Mouse (Mus musculus): ENCODE measurements around the gene H3f3a.

H3f3a gene

DNA sequence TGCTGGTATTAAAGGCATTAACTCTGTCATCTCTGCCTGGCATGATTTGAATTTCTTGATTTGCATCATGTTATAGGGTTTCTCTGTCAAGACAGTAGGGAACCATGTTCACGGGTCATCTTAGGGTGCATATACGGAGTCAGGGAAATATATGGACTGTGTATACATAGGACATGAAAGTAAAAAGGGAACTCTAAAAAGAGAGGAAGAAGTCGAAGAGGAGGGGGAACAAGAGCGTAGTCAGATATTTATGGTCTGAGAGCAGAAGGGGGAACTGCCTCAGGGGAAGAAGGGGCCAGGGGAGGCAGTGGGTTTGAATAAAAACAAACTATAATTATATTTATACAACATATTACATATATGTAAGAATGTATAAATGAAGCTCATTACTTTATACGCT lies 8.5 kb upstream of the H3f3a start:
- DNase-seq (ENCODE audit: low spot score), result no peak

DNA sequence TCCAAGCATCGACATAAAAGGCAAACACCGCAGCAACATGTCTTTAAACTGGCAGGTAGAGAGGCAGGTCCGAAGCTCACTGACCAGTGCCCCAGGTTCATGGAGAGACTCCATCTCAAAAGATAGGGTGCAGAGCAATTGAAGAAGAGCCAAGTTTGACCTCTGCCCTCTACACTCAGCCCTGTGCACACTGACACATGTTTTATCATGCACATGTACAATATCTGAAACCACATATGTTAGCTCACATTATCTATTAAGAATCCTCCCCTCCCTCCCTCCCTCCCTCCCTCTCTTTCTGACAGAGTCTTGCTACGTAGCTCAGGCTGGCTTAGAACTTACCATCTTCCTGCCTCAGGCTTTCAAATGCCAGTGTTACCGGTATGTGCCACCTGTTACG lies 7.4 kb upstream of the H3f3a start:
- no peak for DNase-seq (ENCODE audit: low spot score)

DNA sequence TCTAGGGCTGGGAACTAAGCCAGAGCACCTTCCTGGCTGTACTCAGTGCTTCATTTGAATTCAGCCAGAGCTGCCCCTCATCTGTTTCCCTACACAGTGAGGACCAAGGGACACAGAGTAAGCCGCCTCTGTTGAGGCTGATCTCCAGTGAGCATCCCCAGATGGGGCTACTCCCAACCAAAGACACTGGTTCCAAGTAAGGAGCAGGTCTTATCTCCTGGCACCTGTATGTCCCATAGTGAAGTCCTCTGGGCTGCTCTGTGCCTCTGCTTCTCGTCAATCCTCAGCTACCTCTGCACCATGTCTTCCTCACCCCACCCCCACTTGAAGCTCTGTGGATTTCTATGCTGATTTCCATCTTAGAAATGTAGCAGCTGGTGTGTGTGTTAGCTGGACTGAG lies 4.3 kb upstream of the H3f3a start:
- DNase-seq (ENCODE audit: low spot score), result no peak

DNA sequence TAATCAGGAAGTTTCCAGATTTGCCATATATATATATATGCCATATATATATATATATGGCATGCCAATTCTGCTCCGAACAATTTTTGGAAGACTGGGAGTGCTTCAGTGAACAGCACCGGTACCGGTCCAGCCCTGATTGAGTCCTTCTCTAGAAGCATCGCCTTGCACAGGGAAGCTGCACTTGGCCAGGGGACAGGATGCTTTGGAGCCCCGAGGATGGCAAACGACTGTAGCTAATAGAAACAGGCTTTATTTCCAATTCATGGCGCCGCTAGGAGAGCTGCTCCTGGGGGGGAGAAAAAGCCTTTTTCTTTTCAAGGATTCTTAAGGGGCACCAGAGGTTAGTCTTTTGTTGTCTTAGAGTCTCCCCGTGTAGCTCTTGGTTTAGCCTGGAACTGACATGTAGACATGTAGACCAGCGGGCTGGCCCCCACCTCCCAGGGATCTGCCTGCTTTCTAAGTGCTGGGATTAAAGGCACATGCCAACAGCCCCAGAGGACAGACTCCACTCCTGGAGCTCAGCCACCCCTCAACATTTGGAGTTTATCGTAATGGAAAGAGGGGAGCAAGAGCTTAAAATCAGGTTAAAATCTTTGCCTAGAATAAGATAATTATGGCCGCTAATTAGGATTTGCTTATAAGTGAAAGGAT lies 1.8 kb upstream of the H3f3a start:
- DNase-seq (ENCODE audit: low spot score), result no peak

DNA sequence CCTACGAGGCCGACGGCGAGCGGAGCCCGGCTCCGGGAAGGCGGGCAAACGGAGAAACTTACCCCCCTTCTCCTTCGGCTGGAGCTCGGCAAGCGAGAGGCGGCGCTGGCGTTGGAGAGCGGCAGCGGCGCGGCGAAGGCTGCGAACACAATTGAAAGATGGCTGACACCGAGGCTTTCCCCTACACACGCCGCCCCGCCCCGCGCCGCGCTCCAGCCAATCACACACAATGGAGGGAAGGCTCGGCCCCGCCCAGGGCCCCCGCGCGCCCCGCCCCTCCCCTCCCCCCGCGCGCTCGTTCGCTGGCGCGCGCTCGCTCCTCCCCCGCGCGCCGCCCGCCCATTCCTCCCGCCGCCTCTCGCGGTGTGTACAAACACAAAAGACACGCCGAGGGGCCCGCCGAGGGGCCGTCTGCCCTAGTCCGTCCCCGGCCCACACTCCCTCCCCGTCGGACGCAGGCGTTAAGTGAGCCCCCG lies 296 bp downstream of the H3f3a start:
- DNase-seq (ENCODE audit: low spot score), result peak; percentile 97

DNA sequence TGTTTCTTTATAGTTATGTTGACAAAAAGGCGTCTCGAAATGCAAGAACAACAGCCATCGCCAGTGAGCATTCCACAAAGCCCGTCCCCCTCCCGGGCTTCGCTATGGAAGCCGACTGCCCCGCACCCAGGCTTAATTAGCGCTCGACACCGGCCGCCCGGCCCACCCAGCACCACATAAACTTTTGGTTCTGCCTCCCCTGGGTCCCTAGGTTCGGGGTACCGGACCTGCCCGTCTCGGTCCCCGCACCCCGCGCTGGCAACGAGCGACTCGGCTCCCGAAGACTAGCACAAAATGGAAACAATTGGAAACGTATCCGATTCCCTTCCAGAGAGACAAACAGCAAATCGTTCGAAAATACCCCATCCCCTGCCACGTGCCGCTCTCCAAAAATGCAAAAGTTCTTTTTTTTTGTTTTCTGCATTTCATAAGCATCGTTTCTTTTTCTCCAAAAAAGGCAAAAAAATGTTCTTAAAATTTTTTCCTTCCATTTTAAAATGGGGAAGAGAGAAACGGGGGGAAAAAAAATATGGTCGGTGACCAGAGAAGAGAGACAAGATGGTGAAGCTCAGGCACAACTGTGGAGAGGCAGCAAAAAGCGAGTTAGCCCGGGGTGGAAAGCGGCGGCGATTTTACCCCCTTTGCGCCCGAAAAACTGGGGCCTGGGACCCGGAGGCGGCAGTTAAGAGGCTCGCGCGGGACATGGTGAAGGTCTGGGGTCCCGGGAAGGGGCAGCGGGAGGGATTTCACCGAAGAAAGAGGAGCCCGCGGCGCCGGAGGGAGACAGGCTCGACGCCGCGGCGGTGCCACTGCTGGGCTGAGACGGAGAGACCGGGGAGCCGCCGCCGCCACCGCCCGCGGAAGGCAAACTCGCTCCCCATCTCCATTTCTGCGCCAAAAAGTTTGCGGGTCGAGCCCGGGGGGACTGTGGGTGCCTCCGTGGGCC lies 1.0 kb downstream of the H3f3a start:
- peak; percentile 62 for DNase-seq (ENCODE audit: low spot score)

DNA sequence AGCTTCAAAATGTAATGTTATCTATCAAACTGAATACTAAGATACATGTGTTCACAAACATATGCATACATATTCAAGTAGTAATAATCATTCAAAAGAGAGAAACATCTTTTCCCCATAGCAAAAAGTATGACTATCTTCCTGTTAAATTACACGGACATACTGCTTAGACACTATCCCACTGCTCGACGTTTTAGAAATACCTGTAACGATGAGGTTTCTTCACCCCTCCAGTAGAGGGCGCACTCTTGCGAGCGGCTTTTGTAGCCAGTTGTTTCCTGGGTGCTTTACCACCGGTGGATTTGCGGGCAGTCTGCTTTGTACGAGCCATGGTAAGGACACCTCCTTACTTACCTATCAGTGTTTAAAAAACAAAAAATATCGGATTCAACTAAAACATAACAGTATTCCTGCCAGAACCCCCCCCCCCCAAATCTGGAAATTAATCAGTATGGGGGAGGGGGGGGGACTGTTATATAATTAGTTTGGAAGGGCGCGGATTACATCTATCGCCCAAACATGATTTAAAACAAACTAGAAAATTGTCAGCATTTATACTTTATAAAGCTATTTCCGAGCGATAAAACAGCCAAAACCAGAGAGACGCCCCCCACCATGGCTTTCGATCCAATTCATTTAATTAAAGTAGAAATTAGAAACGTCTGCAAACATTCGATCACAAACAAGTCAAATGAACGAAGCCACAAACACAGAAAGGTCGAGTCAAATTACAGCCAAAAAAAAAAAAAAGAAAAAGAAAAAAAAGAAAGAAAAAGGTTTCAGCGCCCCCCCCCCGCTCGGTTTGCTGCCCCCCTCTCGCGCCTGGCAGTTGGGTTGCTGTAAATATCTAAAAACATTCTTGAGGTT lies 1.9 kb downstream of the H3f3a start:
- DNase-seq (ENCODE audit: low spot score), result no peak

DNA sequence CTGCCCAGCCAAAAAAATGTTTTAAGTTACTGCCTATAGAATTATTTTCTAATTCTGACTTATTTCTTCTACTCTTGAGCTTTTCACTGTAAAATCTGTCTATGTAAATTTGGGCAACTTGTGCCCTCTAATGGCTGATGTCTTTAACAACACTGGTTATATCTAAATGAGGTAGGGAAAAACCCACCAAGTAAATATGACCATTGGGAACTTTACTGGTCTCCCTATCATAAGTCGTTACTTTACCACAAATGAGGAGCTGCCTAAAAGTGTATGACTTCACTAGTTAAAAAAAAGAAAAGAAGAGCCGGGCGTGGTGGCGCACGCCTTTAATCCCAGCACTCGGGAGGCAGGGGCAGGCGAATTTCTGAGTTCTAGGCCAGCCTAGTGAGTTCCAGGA lies 2.8 kb downstream of the H3f3a start:
- DNase-seq (ENCODE audit: low spot score), result no peak

DNA sequence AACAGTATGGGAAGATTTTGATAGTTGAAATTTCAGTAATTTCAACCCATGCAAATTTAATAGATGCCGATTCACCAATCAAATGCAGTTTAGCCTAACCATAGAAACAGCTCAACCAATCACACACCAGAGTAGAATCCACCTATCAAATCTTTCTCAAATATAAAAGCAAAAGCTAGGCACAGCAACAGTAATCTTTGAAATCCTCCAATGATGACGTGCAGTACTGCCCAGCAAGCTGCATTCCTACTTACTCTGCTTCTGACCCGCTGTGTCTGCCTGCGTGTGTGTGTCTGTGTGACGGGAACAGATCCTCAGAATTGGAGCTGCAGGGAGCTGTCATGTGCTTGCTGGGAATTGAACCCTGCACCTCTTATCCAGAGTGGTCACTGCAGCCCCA lies 4.9 kb downstream of the H3f3a start:
- no peak for DNase-seq (ENCODE audit: low spot score)

DNA sequence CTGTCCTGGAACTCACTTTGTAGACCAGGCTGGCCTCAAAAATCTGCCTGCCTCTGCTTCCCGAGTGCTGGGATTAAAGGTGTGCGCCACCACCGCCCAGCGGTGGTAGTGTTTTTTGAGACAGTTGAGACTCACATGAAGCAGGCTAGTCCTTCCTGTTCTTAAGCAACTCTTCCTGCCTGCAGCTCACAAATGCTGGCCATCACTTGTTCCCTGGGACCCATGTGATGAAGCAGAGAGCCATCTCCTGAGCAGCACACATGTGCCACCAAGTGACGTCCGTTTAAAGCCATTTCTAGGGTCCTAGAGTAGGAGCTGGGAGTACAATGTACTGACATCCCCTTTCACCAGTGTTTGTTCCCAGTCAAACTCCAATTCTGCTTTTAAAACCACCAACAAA lies 9.9 kb downstream of the H3f3a start:
- DNase-seq (ENCODE audit: low spot score), result no peak

DNA sequence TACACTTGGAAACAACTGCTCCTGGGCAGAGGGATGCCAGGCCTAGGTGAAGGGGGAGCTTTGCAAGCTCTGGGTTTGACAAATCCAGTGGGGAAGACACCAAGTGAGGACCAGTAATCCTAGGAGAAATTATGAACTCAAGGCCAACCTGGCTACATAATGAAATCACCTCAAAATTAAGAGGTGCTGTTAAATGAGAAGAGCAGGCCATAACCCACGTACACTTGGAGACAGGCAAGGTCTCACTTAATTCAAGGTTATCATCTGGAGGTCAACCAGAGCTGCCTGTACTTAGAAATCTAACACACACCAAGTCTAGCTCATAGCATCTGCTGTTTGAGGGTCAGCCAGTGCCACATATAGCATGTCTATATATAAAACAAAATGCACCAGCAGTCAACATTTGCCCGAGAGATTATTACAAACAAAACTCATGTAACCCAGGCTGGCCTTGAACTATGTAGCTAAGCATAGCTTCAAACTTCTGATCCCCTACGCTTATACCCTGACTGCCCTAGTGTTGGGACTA lies 12.2 kb downstream of the H3f3a start:
- DNase-seq (ENCODE audit: low spot score), result no peak

DNA sequence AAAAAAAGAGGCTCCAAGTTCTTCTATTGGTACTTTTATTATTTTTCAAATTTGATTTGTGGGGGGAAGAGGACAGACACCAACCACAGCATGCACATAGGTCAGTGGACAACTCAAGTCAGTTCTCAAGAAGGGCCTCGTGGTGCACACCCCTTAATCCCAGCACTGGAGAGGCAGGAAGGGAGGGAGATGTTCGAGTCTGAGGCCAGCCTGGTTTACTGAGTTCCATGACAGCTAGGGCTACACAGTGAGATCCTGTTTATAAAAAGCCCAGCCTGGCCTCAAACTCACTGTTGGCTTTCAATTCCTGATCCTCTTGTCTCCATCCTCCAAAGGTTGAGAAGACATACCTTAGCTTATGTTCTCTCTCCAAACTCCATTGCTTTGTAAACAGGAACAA lies 12.9 kb downstream of the H3f3a start:
- DNase-seq (ENCODE audit: low spot score), result peak; percentile 11

DNA sequence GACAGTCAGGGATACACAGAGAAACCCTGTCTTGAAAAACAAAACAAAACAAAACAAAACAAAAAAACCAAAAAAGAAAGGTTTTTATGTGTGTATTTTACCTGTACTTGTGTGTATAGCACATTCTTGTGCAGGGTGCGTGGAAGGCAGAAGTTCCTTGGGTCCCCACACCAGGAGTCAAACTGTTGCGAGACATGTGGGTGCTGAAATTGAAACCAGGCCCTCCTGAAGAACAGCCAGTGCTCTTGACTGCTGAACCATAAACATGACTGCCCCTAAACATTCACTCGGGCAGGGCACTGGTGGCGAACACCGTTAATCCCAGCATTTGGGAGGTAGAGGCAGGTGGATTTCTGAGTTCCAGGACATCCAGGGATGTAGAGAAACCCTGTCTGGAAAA lies 13.7 kb downstream of the H3f3a start:
- DNase-seq (ENCODE audit: low spot score), result no peak

DNA sequence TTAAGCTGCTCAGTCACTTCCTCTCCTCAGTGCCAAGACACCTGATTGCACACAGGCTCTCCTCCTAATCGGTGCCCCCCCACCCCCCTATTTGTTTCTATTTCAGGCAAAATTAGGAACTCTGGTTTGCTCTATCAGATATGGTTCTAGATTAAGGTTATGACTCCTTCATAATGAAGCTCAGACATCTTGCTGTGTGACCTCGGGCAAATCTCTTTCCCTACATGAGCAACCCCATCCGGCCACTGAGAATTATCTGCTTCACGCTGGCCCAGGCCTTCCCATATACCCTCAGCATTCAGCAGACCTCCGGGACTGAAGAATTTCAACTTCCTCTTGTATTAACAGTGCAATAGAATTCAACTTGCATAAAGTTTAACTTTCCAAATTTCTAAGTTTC lies 14.5 kb downstream of the H3f3a start:
- no peak for DNase-seq (ENCODE audit: low spot score)

DNA sequence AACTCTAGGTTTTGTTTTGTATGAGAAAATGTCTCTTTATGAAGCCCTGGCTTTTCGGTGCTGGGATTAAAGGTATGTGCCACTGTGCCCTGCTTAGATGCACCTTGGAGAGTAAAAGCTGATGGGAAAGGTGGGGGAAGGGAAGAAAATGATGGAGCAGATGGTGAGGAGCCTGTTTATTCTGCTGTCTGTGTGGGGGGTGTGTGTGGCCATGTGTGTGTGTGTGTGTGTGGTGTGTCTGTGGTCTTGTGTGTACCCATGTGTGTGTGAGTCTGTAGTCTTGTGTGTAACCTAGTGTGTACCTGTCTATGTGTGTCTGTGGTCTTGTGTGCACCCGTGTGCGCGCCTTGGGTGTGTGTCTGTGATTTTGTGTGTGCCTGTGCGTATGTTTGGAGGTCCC lies 15.1 kb downstream of the H3f3a start:
- DNase-seq (ENCODE audit: low spot score), result no peak

DNA sequence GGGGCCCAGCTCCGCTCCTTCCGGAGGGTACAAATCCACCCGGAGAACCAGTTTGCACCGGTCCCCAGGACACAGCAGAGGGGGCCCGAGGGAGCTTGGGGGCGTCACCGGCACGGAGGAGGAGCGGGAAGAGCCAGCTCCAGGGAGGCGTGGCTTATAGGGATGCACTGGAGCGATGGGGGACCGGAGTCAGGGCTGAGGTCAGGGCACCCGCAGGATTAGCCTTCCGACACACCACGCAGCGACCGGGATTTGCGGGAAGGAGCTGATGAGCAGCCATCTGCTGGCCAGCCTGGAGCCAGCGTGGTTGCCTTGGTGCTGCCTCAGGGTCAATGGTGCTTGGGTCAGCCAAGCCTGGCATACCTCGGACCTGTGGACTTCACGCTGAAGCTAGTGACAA lies 19.6 kb downstream of the H3f3a start:
- peak; percentile 79 for DNase-seq (ENCODE audit: low spot score)

DNA sequence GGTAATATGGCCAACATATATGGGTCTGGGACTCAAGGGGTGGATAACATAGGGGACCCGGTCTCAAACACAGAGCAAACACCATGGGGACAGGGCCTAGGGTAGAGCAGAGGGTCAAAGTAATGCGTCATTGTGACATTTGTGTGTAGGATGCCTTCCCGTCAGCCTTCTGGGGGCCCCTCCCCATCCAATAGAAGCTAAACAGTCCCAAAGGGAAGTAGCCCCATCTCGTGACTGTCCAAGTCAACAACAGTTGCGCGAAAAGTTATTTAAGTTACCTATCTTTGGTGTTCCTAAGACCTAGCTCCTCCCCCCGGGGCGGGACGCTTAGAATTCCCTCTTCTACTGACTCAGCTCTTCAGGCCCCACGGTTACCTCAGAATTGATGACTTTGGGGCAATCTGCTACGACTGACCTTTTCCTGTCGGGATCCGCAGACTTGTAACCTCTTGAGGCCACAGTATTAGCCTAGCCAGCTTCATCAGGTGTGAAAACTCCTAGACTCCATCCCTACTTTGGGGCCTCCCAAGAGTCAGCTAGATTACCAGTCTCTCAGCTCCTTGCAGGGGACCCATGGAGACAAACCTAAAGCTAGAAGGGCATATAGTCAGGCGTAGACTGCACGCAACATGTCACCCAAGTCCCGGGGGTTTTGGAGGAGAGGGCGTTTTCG lies 20.2 kb downstream of the H3f3a start:
- peak; percentile 62 for DNase-seq (ENCODE audit: low spot score)

DNA sequence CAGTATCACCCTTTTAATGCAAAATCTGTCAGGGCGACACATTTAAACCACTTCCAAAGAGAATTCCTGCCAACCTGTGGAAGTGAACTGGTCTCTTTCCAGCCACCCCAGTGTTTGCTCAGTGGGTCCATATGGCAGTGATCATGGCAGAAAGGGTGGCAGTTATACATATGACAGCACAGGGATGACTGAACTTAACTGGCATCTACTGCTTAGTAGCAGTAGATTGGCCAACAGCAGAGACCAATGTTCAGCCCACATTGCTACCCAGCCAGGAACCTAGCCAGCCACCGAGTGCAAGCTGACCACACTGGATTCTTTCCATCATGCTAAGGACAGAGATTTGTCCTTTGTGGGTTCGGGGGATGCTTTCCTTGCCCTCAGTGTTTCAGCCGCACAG lies 20.9 kb downstream of the H3f3a start:
- DNase-seq (ENCODE audit: low spot score), result no peak

DNA sequence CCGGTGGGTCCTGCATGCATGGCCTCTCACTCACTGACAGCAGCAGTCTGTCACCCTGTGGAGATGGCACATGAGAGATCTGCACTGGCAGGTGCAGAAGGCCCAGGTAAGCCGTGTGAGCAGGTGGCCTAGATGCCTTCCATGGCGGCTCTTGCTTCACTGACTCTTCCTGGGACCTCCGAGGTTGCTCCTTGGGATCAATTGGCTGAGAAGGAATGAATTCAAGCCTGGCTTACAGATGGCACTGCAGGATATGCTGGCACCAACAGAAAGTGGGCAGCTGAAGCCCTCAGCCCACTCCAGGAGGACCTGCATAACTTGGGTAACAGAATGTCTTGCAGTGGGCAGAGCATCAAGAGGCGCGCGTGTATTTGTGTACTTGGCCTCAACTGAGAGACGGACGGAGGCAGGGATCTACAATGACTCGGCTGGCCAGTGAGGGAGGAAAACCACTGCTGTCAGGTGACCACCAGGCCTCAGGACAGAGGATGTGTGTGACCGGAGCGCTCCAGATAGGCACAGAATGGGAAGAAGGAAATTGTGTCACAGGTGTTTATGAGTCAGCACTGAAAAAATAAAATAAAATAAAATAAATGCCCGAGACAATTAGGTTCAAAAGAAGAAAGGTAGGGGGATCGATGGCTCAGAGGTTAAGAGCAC lies 21.8 kb downstream of the H3f3a start:
- DNase-seq (ENCODE audit: low spot score), result no peak

DNA sequence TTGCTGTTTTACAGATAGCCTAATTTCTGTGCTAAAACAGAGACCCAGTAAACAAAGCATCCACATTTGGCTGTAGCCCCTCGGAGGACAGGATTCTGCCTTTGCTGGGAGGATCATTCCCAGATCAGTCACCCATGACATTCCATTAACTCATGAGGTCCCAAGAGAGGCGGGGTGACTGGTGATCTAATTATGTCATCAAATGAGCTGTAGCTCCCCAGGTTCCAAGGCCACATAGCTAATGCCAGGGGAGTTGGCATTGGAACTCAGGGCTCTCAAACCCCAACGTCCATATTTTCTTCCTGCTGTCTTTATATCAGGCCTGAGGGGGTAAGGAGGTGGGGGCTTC lies 30.2 kb downstream of the H3f3a start:
- no peak for DNase-seq (ENCODE audit: low spot score)

DNA sequence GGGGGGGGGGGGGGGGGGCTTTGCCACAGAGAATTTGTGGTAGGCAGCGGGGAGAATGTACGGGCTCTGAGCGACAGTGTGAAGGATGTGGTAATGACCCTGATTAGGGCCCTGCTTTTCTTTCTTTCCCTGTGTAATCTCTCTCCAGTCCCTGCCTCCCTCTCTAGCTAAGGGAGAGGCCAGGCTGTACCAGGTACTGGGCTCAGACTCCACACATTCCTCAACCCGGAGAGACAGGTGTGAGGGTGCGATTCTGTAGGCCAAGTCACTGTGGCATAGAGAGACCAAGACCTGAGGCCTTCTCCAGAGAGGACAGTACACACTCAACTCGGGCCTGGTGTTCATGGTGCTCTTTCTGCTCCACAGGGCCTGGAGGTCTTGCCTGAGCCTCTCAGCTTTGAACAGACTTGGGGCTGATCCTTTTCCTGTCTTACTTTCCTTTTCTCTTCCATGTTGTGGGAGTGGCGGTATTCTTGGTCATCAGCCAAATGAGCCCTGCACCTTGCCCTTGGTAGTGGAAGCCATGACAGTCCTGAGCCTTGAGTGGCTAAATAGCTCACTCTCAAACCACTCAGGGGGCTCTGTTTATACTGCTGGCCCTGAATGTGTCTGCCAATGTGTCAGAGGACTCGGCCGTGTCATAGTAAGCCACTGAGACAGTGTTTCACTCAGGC lies 30.7 kb downstream of the H3f3a start:
- DNase-seq (ENCODE audit: low spot score), result no peak

Measured in embryo, embryonic 10 days (tissue).